Mouse (Mus musculus): Measurements from ENCODE around the gene Slc6a12. TPM values are rescaled to one million over a fixed set of nuclear protein-coding genes. Genes with fewer than 3 reads are reported as not detected.

Slc6a12 gene
- total and polyA plus RNA-seq, 3 experiments, result not detected

DNA sequence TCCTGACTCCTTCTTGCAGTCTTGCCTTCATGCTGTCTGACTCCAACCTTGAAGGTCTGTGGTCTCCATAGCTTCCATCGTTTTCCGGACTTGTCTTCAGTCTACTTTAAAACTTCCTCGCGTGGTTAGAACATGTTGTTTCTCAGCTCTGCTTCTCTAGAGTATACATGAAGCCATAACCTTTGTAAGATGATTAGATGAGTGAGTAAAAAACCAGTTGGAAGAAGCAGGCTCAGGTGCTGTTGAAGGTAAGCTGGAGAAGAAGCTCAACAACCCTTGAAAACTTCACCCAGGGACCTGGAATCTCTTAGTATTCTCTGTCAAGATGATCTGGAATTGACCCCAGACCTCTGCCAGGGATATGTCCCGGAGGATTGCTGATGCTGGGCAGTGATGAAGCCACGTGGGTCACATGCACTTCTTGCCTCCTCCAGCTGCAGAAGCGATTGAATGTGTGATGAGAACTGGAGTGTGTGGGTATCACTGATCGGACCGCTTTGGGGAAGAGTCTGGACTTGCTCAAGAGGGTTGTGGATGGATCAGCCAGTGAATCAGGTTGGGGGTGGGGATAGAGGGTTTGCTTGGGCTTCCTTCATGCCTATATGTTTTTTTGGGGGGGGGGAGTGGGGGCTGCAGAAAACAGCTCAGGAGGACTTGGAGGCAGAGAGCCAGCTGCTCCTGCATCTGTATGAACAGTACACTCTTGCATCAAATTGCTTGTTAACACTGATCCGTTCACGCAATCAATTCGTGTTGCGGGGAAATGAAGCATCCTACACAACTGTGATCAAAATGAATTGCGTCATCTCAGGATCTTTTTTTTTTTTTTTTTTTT is 59.2 kb downstream of the Slc6a12 start:
- H3K36me3 ChIP-seq (ENCODE audit: control insufficient read depth in 1 of 2, insufficient read depth in 2 of 2, low read length in 2 of 2), result no peaks in the 10 kb centered on the region

DNA sequence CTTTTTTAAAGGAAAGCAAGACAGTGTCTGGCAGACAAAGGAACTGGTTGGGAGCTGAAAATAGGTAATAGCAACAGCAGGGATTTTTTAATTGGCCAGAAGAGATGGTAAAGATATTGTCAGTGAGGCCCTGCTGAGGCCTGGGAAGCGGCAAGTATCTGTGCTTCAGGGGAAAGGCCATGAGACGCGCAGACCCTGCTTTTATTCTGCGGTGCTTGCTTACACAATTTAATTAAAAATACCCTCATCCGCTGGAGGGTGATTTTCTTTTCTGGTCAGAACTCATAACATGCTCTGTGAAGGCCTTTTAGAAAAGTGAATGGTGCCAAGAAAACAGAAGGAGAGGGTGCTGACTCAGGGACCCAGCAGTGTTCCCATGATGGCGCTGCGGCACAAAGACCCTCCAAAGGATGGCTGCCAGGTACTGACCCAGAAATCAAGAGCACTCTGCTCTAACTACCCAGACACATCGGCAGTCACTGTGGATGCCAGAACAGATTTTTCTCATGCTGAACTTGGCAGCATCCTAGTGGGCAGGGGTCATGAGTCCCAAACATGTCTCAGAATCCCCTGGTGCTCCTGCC is 59.9 kb downstream of the Slc6a12 start:
- Histone ChIP-seq H3K79me2 (ENCODE audit: control insufficient read depth, insufficient read depth, low read length, poor library complexity) (no peaks in the 10 kb centered on the region), H3K27me3 (ENCODE audit: control insufficient read depth in 1 of 2, insufficient read depth in 2 of 2, low read length in 2 of 2) (no peaks in the 10 kb centered on the region), H3K9me3 (replicated peaks; ENCODE audit: insufficient read depth, low read length) (no peaks in the 10 kb centered on the region), H3K36me3 (ENCODE audit: control insufficient read depth in 1 of 2, insufficient read depth in 2 of 2, low read length in 2 of 2) (no peaks in the 10 kb centered on the region), H3K27ac (ENCODE audit: control insufficient read depth, low read depth, low read length) (no peak overlapping the region), H3K9ac (ENCODE audit: control insufficient read depth, low read depth, low read length, poor library complexity, severe bottlenecking) (no peak overlapping the region), H3K4me3 (ENCODE audit: control insufficient read depth in 1 of 2, insufficient read depth in 1 of 2, low read depth in 2 of 2, low read length in 2 of 2) (no peak overlapping the region), H3K4me1 (ENCODE audit: control insufficient read depth in 1 of 2, insufficient read depth in 2 of 2, low read length in 2 of 2) (no peaks in the 10 kb centered on the region)
- TF ChIP-seq GATA1 (IDR thresholded peaks at IDR 0.05; ENCODE audit: low read depth, low read length), result no peak
- no peak for TF ChIP-seq MAFK (IDR thresholded peaks at IDR 0.05; ENCODE audit: borderline replicate concordance, low read depth, low read length)
- no peak for TF ChIP-seq USF2 (IDR thresholded peaks at IDR 0.05; ENCODE audit: borderline replicate concordance in 1 of 2, insufficient read depth in 1 of 2, low read depth in 1 of 2, low read length in 2 of 2)
- TF ChIP-seq RCOR1 (IDR thresholded peaks at IDR 0.05; ENCODE audit: low read depth, low read length), result no peak
- no peak for TF ChIP-seq JUND (IDR thresholded peaks at IDR 0.05; ENCODE audit: low read depth, low read length)
- TF ChIP-seq MYC (IDR thresholded peaks at IDR 0.05; ENCODE audit: low read depth, low read length), result no peak
- TF ChIP-seq ETS1 (IDR thresholded peaks at IDR 0.05; ENCODE audit: low read depth, low read length), result no peak
- TF ChIP-seq POLR2AphosphoS2 (IDR thresholded peaks at IDR 0.05; ENCODE audit: low read length), result no peak
- TF ChIP-seq CTCF (IDR thresholded peaks at IDR 0.05 in 2 of 3, conservative IDR thresholded peaks at IDR 0.05 in 1 of 3; ENCODE audit: control insufficient read depth in 1 of 3, insufficient read depth in 1 of 3, low read depth in 2 of 3, low read length in 3 of 3, poor library complexity in 1 of 3, severe bottlenecking in 1 of 3), result no peak
- no peak for TF ChIP-seq RAD21 (IDR thresholded peaks at IDR 0.05; ENCODE audit: low read depth, low read length)
- no peak for TF ChIP-seq USF1 (IDR thresholded peaks at IDR 0.05; ENCODE audit: low read depth, low read length)
- no peak for TF ChIP-seq MEF2A (IDR thresholded peaks at IDR 0.05; ENCODE audit: extremely low read depth, insufficient replicate concordance, low read depth, low read length, poor library complexity, severe bottlenecking)
- no peak for TF ChIP-seq UBTF (IDR thresholded peaks at IDR 0.05; ENCODE audit: borderline replicate concordance, insufficient read depth, low read depth, low read length)
- no peak for TF ChIP-seq TAL1 (IDR thresholded peaks at IDR 0.05; ENCODE audit: low read length)
- no peak for TF ChIP-seq KAT2A (conservative IDR thresholded peaks at IDR 0.05; ENCODE audit: low read depth, low read length)
- TF ChIP-seq TCF12 (IDR thresholded peaks at IDR 0.05; ENCODE audit: low read depth, low read length), result no peak
- TF ChIP-seq SMC3 (IDR thresholded peaks at IDR 0.05; ENCODE audit: low read depth, low read length), result no peak
- DNase-seq (ENCODE audit: low read depth, low spot score), result no peak

More for the DNA sequence above, 59.2 kb downstream of the Slc6a12 start:
- H3K79me2 ChIP-seq (ENCODE audit: control insufficient read depth, insufficient read depth, low read length, poor library complexity), result no peaks in the 10 kb centered on the region
- H3K4me1 ChIP-seq (ENCODE audit: control insufficient read depth in 1 of 2, insufficient read depth in 2 of 2, low read length in 2 of 2), result no peaks in the 10 kb centered on the region
- H3K27ac ChIP-seq (ENCODE audit: control insufficient read depth, low read depth, low read length), result no peak overlapping the region
- H3K4me3 ChIP-seq (ENCODE audit: control insufficient read depth in 1 of 2, insufficient read depth in 1 of 2, low read depth in 2 of 2, low read length in 2 of 2), result no peak overlapping the region
- H3K9me3 ChIP-seq (replicated peaks; ENCODE audit: insufficient read depth, low read length), result no peaks in the 10 kb centered on the region
- no peaks in the 10 kb centered on the region for H3K27me3 ChIP-seq (ENCODE audit: control insufficient read depth in 1 of 2, insufficient read depth in 2 of 2, low read length in 2 of 2)
- TF ChIP-seq USF1 (IDR thresholded peaks at IDR 0.05; ENCODE audit: low read depth, low read length) (no peak), ELF1 (IDR thresholded peaks at IDR 0.05; ENCODE audit: low read depth, low read length) (no peak), MEF2A (IDR thresholded peaks at IDR 0.05; ENCODE audit: extremely low read depth, insufficient replicate concordance, low read depth, low read length, poor library complexity, severe bottlenecking) (no peak), GABPA (IDR thresholded peaks at IDR 0.05; ENCODE audit: low read depth, low read length) (no peak), KAT2A (conservative IDR thresholded peaks at IDR 0.05; ENCODE audit: low read depth, low read length) (no peak), ZC3H11A (IDR thresholded peaks at IDR 0.05; ENCODE audit: low read depth, low read length) (no peak), MAZ (IDR thresholded peaks at IDR 0.05; ENCODE audit: low read depth, low read length) (no peak), TAL1 (IDR thresholded peaks at IDR 0.05; ENCODE audit: low read length) (no peak), EP300 (IDR thresholded peaks at IDR 0.05; ENCODE audit: low read depth in 1 of 2, low read length in 2 of 2) (no peak), USF2 (IDR thresholded peaks at IDR 0.05; ENCODE audit: borderline replicate concordance in 1 of 2, insufficient read depth in 1 of 2, low read depth in 1 of 2, low read length in 2 of 2) (no peak), TBP (IDR thresholded peaks at IDR 0.05; ENCODE audit: low read depth, low read length) (no peak), POLR2AphosphoS2 (IDR thresholded peaks at IDR 0.05; ENCODE audit: low read length) (no peak), ETS1 (IDR thresholded peaks at IDR 0.05; ENCODE audit: low read depth, low read length) (no peak), POLR2A (IDR thresholded peaks at IDR 0.05; ENCODE audit: control insufficient read depth in 1 of 2, insufficient read depth in 1 of 2, low read depth in 1 of 2, low read length in 2 of 2, poor library complexity in 1 of 2) (no peak), BHLHE40 (IDR thresholded peaks at IDR 0.05; ENCODE audit: borderline replicate concordance, low read depth, low read length) (no peak), CHD2 (IDR thresholded peaks at IDR 0.05; ENCODE audit: low read length) (no peak), JUND (IDR thresholded peaks at IDR 0.05; ENCODE audit: low read depth, low read length) (no peak), UBTF (IDR thresholded peaks at IDR 0.05; ENCODE audit: borderline replicate concordance, insufficient read depth, low read depth, low read length) (no peak), ZMIZ1 (IDR thresholded peaks at IDR 0.05; ENCODE audit: low read depth, low read length) (no peak), NELFE (IDR thresholded peaks at IDR 0.05; ENCODE audit: low read depth, low read length) (no peak)
- no peak for DNase-seq (ENCODE audit: low read depth, low spot score)
- H3K9ac ChIP-seq (ENCODE audit: control insufficient read depth, low read depth, low read length, poor library complexity, severe bottlenecking), result no peak overlapping the region
